Mouse (Mus musculus) megakaryocyte, embryonic 14.5 days (primary cell): ENCODE data around the gene Fam178b.

Experiments
- FLI1 ChIP-seq: IDR thresholded peaks from 2 replicates; pipeline ENCODE4 v1.6.1; 2012; ENCODE audit warnings: low read length, inconsistent platforms, mixed read lengths
- GATA1 ChIP-seq: IDR thresholded peaks from 3 replicates; pipeline ENCODE4 v1.6.1; 2012; ENCODE audit warnings: mixed read lengths, low read length, inconsistent platforms, borderline replicate concordance

GRCm38 (mm10) chr1:36590664-36591063 lies 92.3 kb downstream of the Fam178b start:
- TF ChIP-seq GATA1 = no peak
- no peak for TF ChIP-seq FLI1
